Mouse (Mus musculus): ENCODE measurements at regions not wholly inside any gene's neighbourhood (a gene's known extent, or its start where the extent isn't known, plus 50 kb on each side); places are given as distances from the start of the nearest gene placed in this dataset.

- DNase-seq (ENCODE audit: low spot score in 2 of 2) = no peak
Measured at GRCm38 (mm10) chr14:105779760-105780159, 116.9 kb downstream of the Spry2 start.

DNA sequence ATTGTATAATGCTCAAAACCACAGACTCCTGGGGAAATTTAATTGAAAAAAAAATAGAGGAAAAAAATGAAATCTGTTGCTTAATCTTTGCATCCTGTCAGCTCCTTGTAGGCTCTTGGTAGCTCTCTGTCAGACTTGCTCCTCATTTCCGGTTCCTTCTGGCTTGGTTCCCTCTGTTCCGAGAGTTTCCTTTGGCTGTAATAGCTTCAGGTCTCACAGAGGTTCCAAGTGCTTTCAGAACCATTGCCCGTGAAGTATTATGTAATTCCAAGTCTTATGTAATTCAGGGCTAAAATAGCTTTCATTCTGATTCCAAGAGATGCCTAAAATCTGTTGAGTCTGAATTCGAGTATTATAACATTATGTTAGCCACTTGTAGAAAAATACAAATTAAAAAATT lies 117.3 kb downstream of the Spry2 start:
- no peak for DNase-seq (ENCODE audit: low spot score in 2 of 2)

DNA sequence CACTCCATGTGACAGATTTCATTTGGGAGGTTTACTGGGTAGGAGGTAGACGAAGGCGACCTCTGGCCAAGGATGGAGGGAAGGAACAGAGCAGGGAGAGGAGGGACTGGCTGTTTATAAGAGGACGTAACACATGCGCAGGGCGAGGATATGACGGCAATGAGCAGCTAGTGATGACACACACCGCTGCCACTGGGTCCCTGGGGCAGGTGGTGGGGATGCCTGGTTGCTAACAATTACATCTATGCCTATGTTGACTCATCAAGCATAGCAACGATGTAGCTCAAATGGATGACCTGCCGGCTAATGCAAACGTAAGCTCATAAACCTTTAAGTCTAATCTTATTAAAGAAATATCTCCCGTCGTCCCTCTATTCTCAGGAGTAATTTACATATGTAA lies 122.9 kb downstream of the Spry2 start:
- no peak for DNase-seq (ENCODE audit: low spot score in 2 of 2)

- no peak for DNase-seq (ENCODE audit: low spot score in 2 of 2)
Measured at GRCm38 (mm10) chr14:105767100-105767499, 129.5 kb downstream of the Spry2 start.

DNA sequence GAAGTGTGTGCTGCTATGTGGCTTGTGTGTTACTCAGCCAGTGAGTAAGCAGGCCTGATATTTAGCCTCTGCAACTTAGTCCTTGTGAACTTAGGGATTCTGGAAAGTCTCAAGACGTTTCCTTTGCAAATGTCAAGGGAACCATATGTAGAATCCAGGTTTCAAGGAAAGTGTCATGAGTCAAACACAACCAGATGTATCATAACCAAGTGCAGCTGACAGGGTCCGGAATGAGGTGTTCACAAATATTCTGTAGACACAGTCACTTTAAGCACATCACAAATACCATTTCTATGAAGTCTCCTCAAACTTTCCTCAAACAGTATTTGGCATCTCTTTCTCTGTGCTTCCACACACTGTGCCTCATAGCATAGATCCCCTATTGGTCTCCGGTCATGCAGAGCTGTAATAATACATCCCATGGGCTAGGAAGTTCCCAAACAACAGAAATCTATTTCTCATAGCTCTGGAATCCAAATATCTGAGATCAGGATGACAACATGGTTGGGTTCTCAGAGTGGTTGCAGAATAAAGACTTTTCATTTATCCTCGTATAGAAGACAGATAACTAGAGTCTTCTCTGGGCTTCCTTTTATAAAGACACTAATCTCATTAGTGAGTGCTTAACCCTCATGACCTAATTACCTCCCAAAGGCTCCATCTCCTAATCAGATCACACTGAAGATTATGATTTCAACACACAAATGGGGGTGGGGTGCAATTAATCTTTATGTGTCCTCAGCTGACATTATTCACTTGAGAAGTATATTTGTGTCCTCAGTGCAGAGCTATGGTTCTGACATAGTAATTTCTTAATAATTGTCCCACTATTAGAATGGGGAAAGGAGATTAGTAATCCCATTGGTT lies 143.9 kb downstream of the Spry2 start:
- no peak for DNase-seq (ENCODE audit: low spot score in 2 of 2)

- no peak for DNase-seq (ENCODE audit: low spot score in 2 of 2)
Measured at GRCm38 (mm10) chr14:105751762-105752161, 144.9 kb downstream of the Spry2 start.

DNA sequence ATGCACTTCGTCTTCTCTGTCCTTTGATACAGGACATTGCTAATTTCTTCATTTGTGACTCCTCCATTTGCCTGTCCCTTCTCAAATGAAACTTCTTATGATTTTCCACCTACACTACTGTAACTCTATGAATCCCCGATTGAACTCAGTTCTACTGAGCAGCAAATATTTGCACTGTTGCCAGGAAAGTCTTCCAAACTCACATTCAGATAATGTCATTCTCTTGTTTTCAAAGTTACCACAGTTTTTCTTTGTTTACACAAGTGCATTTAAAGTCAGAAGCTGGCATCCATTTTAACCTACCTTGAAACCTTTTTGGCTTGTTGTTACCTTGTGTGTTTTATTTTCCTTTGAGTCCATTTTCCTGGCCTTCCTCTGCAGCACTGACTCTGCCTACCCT lies 152.0 kb downstream of the Spry2 start:
- no peak for DNase-seq (ENCODE audit: low spot score in 2 of 2)

GRCm38 (mm10) chr14:105744125-105744524 lies 152.5 kb downstream of the Spry2 start:
- no peak for DNase-seq (ENCODE audit: low spot score in 2 of 2)

DNA sequence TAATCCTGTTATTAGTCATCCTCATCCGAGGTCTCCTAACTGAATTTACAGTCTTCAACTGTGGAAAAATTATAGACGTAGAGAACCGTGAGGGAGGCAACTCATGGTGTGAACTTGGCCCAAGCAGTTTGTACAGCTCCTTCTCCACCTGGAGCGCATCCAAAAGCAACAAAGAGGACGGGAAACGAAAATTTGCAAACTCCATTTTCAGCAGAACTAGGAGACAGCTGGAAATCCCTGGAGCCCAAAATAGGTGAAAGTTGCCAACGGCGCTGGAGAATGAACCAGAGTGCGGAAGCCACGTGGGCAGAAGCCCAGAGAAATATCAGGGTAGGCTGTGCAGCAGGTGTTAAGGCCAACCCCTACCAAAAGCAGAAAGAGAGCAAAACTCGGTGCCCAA lies 155.7 kb downstream of the Spry2 start:
- DNase-seq (ENCODE audit: low spot score in 2 of 2) = no peak

- DNase-seq (ENCODE audit: low spot score in 2 of 2) = no peak
Measured at GRCm38 (mm10) chr14:105738568-105738967, 158.1 kb downstream of the Spry2 start.

DNA sequence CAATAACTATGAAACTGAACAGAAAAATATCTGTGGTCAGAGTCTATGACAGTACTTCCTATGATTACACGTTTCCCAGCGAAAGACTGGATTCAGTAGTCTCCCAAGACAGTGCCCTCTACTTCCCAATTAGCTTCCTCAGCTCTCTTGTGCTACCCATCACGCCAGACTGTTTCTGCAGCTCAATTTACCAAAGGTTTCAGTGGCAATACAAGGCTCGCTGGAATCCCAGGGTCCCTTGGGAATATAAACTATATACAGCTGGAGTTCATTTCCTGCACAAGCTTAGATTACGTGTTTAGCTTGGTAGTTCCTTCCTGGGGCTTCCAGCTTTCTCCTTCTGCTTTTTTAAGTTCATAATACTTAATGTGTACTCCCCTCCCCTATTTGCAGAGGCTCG lies 160.3 kb downstream of the Spry2 start:
- no peak for DNase-seq (ENCODE audit: low spot score in 2 of 2)

DNA sequence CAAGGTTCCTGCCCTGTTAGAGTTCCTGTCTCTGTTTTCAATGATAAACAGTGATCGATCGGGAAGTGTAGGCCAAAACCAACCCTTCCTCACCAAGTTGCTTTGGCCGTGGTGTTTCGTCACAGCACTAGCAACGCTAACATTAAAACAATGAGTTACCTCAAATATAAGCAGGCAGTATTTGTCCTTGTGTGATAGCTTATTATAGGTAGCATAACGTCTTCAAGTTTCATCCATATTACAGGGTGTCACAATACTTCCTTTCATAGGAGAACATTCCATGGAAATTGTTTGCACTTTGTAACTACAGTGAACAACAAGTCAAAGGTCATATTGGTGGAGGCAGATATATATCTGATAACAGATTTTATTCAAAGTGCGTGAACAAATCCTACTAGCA lies 162.3 kb downstream of the Spry2 start:
- no peak for DNase-seq (ENCODE audit: low spot score in 2 of 2)

DNA sequence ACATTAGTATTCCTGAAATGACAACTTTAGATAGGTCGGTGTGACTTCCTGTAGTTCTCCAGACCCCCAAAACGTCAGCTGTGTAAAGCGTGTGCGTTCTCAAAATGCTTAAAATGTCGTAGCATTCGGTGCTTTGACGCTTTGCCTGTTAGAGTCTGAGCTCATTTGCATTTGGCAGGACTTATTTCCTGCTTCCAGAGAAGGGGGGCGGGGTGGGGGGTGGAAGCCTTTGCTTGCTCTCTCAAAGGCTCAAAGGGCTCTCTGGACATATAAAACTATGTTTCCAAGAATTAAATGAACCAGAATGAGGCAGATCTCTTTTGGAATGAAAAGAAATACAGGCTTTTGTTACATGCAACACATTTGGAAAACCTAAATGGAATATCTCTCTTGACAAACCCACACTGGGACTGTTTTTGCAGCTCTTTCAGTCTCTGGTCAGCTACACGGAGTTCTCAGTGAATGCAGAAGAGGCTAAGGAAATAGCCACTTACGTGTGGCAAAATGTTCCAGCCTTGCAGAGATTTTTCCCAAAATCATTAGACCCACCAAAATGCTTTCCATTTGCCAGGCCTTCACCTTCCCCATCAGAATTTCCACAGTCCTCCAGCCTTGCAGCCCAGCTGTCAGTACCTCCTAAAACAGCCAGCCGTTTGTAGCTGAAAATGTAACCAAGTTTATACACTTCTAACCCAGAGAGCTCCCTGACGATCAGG lies 163.4 kb downstream of the Spry2 start:
- peak in 1 of 2 experiments; percentile 15 for DNase-seq (ENCODE audit: low spot score in 2 of 2)

- peak in 1 of 2 experiments; percentile 29 for DNase-seq (ENCODE audit: low spot score in 2 of 2)
Measured at GRCm38 (mm10) chr14:105732221-105733012, 164.2 kb downstream of the Spry2 start.

DNA sequence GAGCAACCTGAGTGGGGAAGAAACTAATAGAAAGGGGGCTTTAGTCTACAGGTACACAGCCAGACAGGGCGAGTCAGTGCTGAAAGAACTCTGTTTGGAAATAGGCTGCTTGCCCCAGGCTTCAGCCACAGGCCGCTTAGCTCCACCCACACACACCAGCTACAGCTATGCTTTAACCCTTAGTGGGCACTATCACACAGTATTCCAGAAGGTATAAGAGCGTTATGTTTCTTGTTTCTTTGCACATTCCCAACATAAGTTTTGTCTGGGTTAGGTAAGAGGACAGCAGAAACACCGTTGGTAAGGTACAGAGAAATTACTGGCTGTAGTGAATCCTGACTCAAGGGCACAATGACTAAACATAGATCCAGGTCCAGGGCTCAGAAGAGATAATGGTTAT lies 165.8 kb downstream of the Spry2 start:
- no peak for DNase-seq (ENCODE audit: low spot score in 2 of 2)

GRCm38 (mm10) chr14:105728841-105729240 lies 167.8 kb downstream of the Spry2 start:
- DNase-seq (ENCODE audit: low spot score in 2 of 2) = no peak

DNA sequence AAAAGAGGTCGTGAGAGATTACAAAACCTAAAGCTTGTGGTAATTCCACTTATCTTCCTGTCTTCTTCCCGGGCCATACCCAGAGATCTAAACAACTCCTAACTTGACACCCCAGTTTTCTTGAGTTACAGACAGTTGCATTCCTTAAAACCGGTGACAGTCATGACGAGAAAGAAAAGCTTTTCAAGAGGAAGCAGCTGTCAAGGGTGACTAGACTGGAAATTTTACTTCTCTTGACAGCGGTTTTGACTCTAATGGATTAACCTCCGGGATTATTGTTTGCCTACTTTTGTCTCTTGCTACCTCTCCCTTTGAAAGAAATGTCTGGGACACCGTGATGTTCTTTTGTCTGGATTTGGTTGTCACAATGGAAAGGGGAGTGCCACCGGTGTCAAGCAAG lies 170.9 kb downstream of the Spry2 start:
- no peak for DNase-seq (ENCODE audit: low spot score in 2 of 2)

- DNase-seq (ENCODE audit: low spot score in 2 of 2) = no peak
Measured at GRCm38 (mm10) chr14:105722923-105723322, 173.7 kb downstream of the Spry2 start.

DNA sequence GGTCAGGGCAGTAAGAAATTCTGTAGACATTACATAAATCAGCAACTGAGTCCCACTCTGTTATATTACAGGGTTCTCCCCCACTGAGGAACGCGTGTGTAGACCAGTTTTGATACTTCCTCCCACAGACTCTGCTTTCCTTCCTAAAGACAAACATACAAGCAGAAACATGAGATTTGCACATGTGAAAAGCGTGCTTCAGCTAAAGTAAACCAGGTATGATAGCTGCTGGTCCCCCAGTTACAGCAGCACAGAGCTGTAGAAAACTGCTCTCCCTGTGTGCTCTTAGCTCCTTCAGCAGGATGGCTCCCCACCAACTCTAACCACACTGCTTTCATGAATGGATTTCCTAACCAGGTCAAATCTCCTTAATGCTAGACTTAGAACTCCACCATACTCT lies 175.0 kb downstream of the Spry2 start:
- DNase-seq (ENCODE audit: low spot score in 2 of 2) = no peak

- DNase-seq (ENCODE audit: low spot score in 2 of 2) = no peak
Measured at GRCm38 (mm10) chr14:105720816-105721510, 175.7 kb downstream of the Spry2 start.

DNA sequence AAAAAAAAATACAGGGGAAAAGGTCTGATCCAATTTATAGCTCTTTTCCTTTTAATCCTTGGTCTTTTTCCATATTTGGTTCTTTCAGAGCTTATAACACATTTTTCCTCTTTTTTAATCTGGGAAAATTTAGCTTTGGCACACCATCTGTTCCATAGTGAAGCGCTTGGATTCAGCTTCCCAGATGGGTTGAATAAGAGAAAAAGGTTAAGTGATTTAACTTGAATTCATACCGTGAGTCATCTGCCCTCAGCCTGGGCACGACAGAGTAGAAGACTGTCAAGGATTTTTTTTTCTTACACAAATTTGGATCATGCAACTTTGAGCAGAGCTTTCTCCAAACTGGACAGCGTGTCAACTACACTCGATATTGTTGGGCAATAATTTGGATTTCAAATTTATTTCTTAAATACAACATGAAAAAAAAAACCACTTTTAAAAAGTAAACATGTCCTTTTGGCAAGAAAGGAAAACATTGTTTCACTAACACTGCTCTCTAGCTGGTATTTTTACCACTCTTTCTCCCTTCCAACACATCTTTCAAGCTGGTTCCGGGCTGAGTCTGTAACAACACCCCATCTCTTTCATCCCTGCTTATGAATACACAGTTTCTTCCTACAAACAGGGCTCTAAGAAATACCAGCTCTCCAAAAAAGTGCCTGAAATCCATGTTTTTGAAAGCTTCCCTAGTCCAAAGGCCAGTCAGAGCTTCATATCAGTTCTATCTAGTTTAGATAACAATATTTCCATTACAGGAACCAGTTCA lies 177.8 kb downstream of the Spry2 start:
- no peak for DNase-seq (ENCODE audit: low spot score in 2 of 2)

Measured in spleen, postnatal 10 days (tissue).